Mouse (Mus musculus) testis, postnatal 10 days (tissue): ENCODE results near the gene Prdm16.

Source experiments
- DNase-seq: peaks from one replicate; pipeline ENCODE4 v3.0.0; 2021; ENCODE audit warnings: low spot score

Gene Prdm16

GRCm38 (mm10) chr4:154419766-154420165 lies 216.9 kb downstream of the Prdm16 start:
- DNase-seq, result no peak

- DNase-seq, result peak; percentile 64
These were observed 217.7 kb downstream of the Prdm16 start for GRCm38 (mm10) chr4:154418993-154419392.

- DNase-seq, result no peak
These were observed 218.3 kb downstream of the Prdm16 start for GRCm38 (mm10) chr4:154418327-154418744.

DNA sequence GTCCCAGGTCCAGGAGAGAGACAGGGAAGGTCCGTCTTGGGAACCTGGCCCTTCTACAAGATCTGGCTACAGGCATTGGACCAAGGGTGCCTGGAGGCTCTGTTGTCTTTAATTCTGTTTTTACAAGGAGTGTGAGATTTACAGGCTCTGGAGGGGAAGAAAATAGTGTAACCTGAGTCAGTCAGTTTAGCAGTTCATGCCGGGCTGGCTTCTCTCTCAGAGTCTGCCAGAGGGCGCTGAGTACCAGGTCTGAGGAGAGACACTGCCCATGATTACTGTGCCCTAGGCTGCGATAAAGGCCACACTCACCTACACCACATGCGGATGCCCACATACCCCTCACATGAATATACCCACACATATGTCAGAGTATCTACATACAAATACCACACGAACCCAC lies 219.9 kb downstream of the Prdm16 start:
- no peak for DNase-seq

- DNase-seq, result no peak
These were observed 221.8 kb downstream of the Prdm16 start for GRCm38 (mm10) chr4:154414885-154415284.

DNA sequence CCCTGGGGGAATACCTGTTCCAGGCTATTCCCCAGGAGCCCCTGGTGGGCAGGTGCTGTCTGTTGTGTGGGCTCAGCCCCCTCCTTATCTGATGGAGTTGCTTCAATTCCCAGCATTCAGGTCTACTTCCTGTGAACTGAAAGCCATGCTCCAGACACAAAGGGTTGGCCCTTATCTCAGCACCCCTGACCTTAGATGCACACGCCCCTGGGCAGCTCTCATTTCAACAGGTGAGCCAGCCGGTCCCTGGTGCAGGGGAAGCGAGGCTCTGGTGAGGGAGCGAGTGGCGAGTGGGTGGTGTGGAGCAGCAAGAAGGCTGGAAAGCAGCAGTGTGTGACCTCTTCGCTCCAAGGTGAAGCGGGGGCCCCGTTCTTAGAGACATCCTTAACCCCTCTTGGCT lies 226.1 kb downstream of the Prdm16 start:
- DNase-seq, result no peak

DNA sequence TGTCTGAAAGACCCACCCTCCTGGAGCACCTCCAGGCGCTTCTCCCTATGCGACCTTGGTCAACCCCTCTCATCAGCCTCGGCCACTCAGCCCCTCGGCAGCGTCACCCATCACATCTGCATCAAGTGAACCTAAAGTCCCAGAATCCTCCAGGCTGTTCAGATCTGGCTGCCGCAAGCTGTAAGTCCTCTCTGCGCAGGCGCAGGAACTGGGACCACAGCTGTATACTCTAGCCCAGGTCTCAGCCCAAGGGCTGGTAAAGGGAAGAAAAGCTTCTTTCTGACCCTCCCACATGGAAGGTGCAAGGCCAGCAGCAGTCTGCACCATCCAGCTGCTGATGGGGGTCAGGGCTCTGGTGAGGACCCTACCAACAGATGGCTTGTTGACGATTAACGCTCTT lies 226.8 kb downstream of the Prdm16 start:
- no peak for DNase-seq

GRCm38 (mm10) chr4:154409237-154409721 lies 227.4 kb downstream of the Prdm16 start:
- DNase-seq, result no peak

DNA sequence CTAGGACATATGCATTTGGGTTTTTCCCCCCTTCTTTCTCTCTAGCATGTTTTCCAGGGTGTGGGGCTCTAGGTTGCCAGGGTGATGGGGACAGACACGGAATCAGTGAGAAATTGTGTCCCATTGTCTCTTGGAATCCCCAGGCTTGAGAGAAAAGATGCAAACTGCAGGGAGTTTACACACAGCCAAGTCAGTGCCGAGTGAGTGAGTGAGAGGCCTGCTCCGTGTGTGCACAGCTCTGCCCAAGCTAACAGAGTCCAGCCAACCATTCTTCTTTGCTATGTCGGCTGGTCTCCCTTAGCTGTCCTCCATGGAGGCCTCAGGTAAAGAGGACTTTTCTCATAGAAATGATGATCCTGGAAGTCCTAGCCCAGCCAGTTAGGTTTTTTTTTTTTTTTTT lies 233.7 kb downstream of the Prdm16 start:
- DNase-seq, result no peak

- DNase-seq, result no peak
These were observed 234.4 kb downstream of the Prdm16 start for GRCm38 (mm10) chr4:154401982-154402932.

DNA sequence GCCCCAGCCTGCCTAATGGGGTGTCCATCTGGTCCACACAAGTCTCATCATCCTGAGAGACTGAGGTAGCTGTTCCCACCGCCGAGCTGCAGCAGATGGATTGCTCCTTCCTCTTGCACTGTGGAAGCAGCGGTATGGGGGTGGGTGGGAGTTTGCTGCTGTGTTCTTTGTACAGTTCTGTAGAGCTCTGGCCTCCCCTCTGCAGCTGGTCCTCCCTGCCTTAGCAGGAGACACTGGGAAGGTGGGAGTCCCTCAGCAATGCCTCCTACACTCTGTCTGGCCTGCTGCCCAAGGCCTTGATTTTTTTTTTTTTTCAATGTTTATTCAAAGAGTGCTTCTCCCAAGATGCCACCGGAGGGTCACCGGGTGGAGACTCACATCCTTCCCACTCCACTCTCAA lies 235.3 kb downstream of the Prdm16 start:
- peak; percentile 68 for DNase-seq

GRCm38 (mm10) chr4:154400256-154401171 lies 236.2 kb downstream of the Prdm16 start:
- DNase-seq, result no peak

DNA sequence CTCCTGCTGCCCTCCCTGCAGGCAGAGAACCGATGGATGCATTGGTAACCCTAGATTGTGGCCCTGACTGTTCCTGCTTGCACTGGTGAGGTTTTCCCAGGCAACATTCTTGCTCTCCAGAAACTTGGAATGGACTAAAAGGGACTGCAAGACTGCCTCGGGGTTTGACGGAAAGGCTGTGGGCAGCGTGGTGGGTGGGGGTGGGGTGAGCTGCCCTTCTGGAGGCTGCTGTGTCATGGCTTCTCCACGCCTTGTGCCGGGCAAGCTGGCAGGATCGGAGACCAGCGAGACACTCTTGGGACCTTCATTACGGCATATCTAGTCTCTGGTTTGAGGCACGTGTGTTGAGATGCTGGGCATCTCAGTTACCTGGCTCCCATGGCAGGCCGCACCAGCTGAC lies 237.0 kb downstream of the Prdm16 start:
- DNase-seq, result no peak

GRCm38 (mm10) chr4:154396652-154397301 lies 239.9 kb downstream of the Prdm16 start:
- no peak for DNase-seq

GRCm38 (mm10) chr4:154394123-154394722 lies 242.4 kb downstream of the Prdm16 start:
- no peak for DNase-seq

DNA sequence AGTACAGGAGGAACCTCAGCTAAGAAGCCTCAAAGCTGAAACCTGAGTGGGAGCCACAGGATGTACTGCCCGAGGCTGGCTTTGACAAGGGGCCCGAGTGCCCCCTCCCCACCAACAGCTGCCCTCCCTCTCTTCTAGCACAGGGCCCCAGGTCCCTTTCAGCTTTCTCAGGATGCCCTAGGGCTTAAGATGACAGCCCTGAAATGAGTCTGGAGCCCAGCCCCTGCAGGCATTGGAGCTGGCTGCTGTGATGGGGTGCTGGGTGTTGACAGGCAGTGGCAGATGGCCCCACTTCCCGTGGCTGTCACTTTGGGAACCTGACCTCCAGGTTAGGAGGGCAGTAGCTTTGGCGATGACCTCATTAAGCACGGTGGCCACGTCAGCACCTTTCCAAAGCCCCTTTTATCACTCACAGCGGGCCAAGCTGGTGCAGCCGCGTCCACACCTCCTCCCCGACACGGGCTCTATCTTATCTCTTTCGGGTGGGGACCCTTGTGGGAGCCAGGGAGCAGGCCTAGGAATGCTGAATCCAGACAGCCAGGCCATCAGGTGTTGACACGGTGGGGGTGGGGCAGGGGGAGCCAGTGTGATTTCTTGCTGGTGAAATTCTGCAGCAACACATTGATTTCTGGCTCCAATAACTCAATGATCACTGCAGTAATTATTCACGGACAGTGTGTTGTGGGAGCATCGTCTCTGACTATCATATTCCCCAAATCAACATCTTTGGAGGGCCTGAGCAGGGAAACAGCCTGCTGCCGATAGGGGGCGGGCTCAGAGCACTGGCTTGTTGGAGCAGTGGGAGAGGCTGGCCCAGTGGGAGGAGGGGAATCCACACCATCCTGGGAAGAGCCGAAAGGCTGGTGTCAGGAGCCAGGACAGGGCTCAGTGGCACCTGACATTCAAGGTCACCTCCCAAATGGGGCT lies 243.2 kb downstream of the Prdm16 start:
- peak; percentile 59 for DNase-seq

GRCm38 (mm10) chr4:154392641-154393040 lies 244.0 kb downstream of the Prdm16 start:
- DNase-seq, result no peak

- peak; percentile 54 for DNase-seq
These were observed 246.2 kb downstream of the Prdm16 start for GRCm38 (mm10) chr4:154390333-154391080.

DNA sequence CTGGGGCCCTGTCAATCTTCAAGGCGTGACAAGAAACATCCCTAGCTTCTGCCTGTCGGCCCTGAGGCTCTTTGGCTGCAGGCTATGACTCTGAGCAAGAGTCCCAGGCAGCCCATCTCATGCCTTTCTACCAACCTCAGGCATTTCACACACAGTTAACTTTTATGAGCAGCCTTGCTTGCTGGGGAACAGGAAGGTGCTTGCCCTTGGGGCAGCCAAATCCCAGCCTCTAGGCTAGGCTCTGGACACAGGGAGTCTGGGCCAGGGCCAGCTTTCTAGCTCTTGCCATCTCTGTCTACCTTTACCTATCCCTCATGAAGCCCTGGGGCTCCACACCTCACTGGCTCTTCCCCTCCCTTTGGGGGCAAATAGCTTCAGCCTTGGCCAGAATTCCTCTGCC lies 247.0 kb downstream of the Prdm16 start:
- DNase-seq, result no peak

- DNase-seq, result no peak
These were observed 249.9 kb downstream of the Prdm16 start for GRCm38 (mm10) chr4:154386810-154387209.
